Mouse (Mus musculus): ENCODE measurements around the gene Sorbs1. TPM values are rescaled to one million over a fixed set of nuclear protein-coding genes. Genes with fewer than 3 reads are reported as not detected.

The Sorbs1 gene
- total RNA-seq, 2 experiments from 2014 or later = 158 to 227 TPM

- Histone ChIP-seq H3K27ac (peak overlapping the region; percentile 87; the same call in 1 of the 2 replicates), H3K4me3 (no peak overlapping the region)
- no peak for TF ChIP-seq CTCF (IDR thresholded peaks at IDR 0.05)
- intact Hi-C loops (cut with DNase I) = loop anchor here (5.0 to 10.0 kb wide), 2 partner anchors 39 to 122 kb away; partner anchors contain the start of gene Sorbs1
- DNase-seq = no peak
Observed at GRCm38 (mm10) chr19:40392795-40393392, 120.7 kb downstream of the Sorbs1 start.

- intact Hi-C loops (cut with DNase I) = loop anchor here (1.0 to 10.0 kb wide), 3 partner anchors 41 to 154 kb away; partner anchors contain the start of gene Sorbs1
- TF ChIP-seq CTCF (IDR thresholded peaks at IDR 0.05) = no peak; the same call in 1 of the 2 replicates
- peak overlapping the region; percentile 87 for H3K27ac ChIP-seq
- H3K4me3 ChIP-seq = no peak overlapping the region
- peak; percentile 85 for DNase-seq
Observed at GRCm38 (mm10) chr19:40391469-40391868, 122.1 kb downstream of the Sorbs1 start.

GRCm38 (mm10) chr19:40386916-40387315 is 126.7 kb downstream of the Sorbs1 start:
- Histone ChIP-seq H3K27ac (no peak overlapping the region), H3K4me3 (no peak overlapping the region)
- TF ChIP-seq CTCF (IDR thresholded peaks at IDR 0.05) = no peak
- no peak for DNase-seq
- intact Hi-C loops (cut with DNase I) = no loop called here

GRCm38 (mm10) chr19:40385334-40385733 is 128.2 kb downstream of the Sorbs1 start:
- H3K4me3 ChIP-seq = no peak overlapping the region
- no peak for TF ChIP-seq CTCF (IDR thresholded peaks at IDR 0.05)

GRCm38 (mm10) chr19:40383931-40384330 is 129.6 kb downstream of the Sorbs1 start:
- Histone ChIP-seq H3K4me3 (no peak overlapping the region), H3K27ac (peak overlapping the region; percentile 4)
- intact Hi-C loops (cut with DNase I) = loop anchor here (2.0 kb wide), 1 partner anchor 41 kb away; no protein-coding TSS in a partner anchor
- peak; percentile 41 for DNase-seq
- peak; percentile 51 for TF ChIP-seq CTCF (IDR thresholded peaks at IDR 0.05)

More at GRCm38 (mm10) chr19:40385334-40385733, 128.2 kb downstream of the Sorbs1 start:
- intact Hi-C loops (cut with DNase I) = loop anchor here (2.0 kb wide), 1 partner anchor 43 kb away; no protein-coding TSS in a partner anchor
- H3K27ac ChIP-seq = no peak overlapping the region
- DNase-seq = no peak

- H3K27ac ChIP-seq = peak overlapping the region; percentile 28
- intact Hi-C loops (cut with DNase I) = no loop called here
- no peak for TF ChIP-seq CTCF (IDR thresholded peaks at IDR 0.05)
Observed at GRCm38 (mm10) chr19:40380656-40381055, 132.9 kb downstream of the Sorbs1 start.

GRCm38 (mm10) chr19:40380005-40380404 is 133.6 kb downstream of the Sorbs1 start:
- Histone ChIP-seq H3K27ac (peak overlapping the region; percentile 28; the same call in 1 of the 2 replicates), H3K4me3 (no peak overlapping the region)
- intact Hi-C loops (cut with DNase I) = no loop called here
- no peak for TF ChIP-seq CTCF (IDR thresholded peaks at IDR 0.05)
- DNase-seq = peak; percentile 44

More at GRCm38 (mm10) chr19:40380656-40381055, 132.9 kb downstream of the Sorbs1 start:
- H3K4me3 ChIP-seq = no peak overlapping the region
- no peak for DNase-seq

- TF ChIP-seq CTCF (IDR thresholded peaks at IDR 0.05) = no peak
- DNase-seq = no peak
- H3K4me3 ChIP-seq = peak overlapping the region; percentile 66; the same call in 1 of the 2 replicates
- intact Hi-C loops (cut with DNase I) = no loop called here
- peak overlapping the region; percentile 91 for H3K27ac ChIP-seq
Observed at GRCm38 (mm10) chr19:40379081-40379480, 134.5 kb downstream of the Sorbs1 start.

- peak; percentile 88 for DNase-seq
- TF ChIP-seq CTCF (IDR thresholded peaks at IDR 0.05) = no peak
- intact Hi-C loops (cut with DNase I) = loop anchor here (2.0 kb wide), 1 partner anchor 55 kb away; no protein-coding TSS in a partner anchor
- H3K4me3 ChIP-seq = peak overlapping the region; percentile 66
- peak overlapping the region; percentile 91 for H3K27ac ChIP-seq
Observed at GRCm38 (mm10) chr19:40377632-40378031, 135.9 kb downstream of the Sorbs1 start.

- DNase-seq = peak; percentile 76
- peak overlapping the region; percentile 66 for H3K4me3 ChIP-seq
- no peak for TF ChIP-seq CTCF (IDR thresholded peaks at IDR 0.05)
- peak overlapping the region; percentile 91 for H3K27ac ChIP-seq
- intact Hi-C loops (cut with DNase I) = loop anchor here (2.0 kb wide), 1 partner anchor 56 kb away; no protein-coding TSS in a partner anchor
Observed at GRCm38 (mm10) chr19:40376566-40377281, 136.9 kb downstream of the Sorbs1 start.

GRCm38 (mm10) chr19:40374720-40375119 is 138.9 kb downstream of the Sorbs1 start:
- no peak for DNase-seq
- Histone ChIP-seq H3K4me3 (peak overlapping the region; percentile 66), H3K27ac (peak overlapping the region; percentile 91)
- no peak for TF ChIP-seq CTCF (IDR thresholded peaks at IDR 0.05)
- intact Hi-C loops (cut with DNase I) = no loop called here

- H3K27ac ChIP-seq = peak overlapping the region; percentile 91
- H3K4me3 ChIP-seq = no peak overlapping the region
- no peak for TF ChIP-seq CTCF (IDR thresholded peaks at IDR 0.05)
- no peak for DNase-seq
- intact Hi-C loops (cut with DNase I) = no loop called here
Observed at GRCm38 (mm10) chr19:40372679-40373078, 140.9 kb downstream of the Sorbs1 start.

GRCm38 (mm10) chr19:40371866-40372265 is 141.7 kb downstream of the Sorbs1 start:
- no peak for DNase-seq
- intact Hi-C loops (cut with DNase I) = no loop called here

More at GRCm38 (mm10) chr19:40371866-40372265, 141.7 kb downstream of the Sorbs1 start:
- no peak for TF ChIP-seq CTCF (IDR thresholded peaks at IDR 0.05)
- no peak overlapping the region for H3K4me3 ChIP-seq
- H3K27ac ChIP-seq = peak overlapping the region; percentile 91

All from gastrocnemius, adult 2 months (tissue).